Mouse (Mus musculus) liver, embryonic 16.5 days (tissue): ENCODE results near the gene Tex29. TPM values are rescaled to one million over a fixed set of nuclear protein-coding genes. Genes with fewer than 3 reads are reported as not detected.

Source experiments
- ATAC-seq: fragments of 200-750 bp; cut with Nextera tagmentation; 2 replicates; pipeline ENCODE4 v1.8.0; 2017; ENCODE audit warnings: low read depth, mild to moderate bottlenecking, moderate number of reproducible peaks, moderate library complexity
- H3K27ac ChIP-seq: fragments of 300-500 bp; sonication (generic); 2 replicates; pipeline ENCODE4 v1.5.1; 2014; ENCODE audit warnings: mild to moderate bottlenecking, low read length
- H3K27me3 ChIP-seq: fragments of 300-500 bp; sonication (generic); 2 replicates; pipeline ENCODE4 v1.6.1; 2014; ENCODE audit warnings: low read depth, low read length, mixed read lengths; ENCODE audit not compliant: control insufficient read depth, insufficient read depth
- H3K36me3 ChIP-seq: fragments of 300-500 bp; sonication (generic); 2 replicates; pipeline ENCODE4 v1.6.1; 2014; ENCODE audit warnings: mild to moderate bottlenecking; ENCODE audit not compliant: control insufficient read depth, insufficient read depth
- H3K4me1 ChIP-seq: fragments of 300-500 bp; sonication (generic); 2 replicates; pipeline ENCODE4 v1.6.1; 2014; ENCODE audit warnings: low read depth, low read length, mixed read lengths; ENCODE audit not compliant: control insufficient read depth
- H3K4me2 ChIP-seq: fragments of 300-500 bp; sonication (generic); 2 replicates; pipeline ENCODE4 v1.6.1; 2014; ENCODE audit warnings: low read depth, low read length, mixed read lengths
- H3K4me3 ChIP-seq: fragments of 300-500 bp; sonication (generic); 2 replicates; pipeline ENCODE4 v1.5.1; 2014; ENCODE audit warnings: low read depth, mild to moderate bottlenecking, low read length
- H3K9ac ChIP-seq: fragments of 300-500 bp; sonication (generic); 2 replicates; pipeline ENCODE4 v1.6.1; 2014; ENCODE audit warnings: low read depth, low read length
- H3K9me3 ChIP-seq: fragments of 300-500 bp; sonication (generic); replicated peaks from 2 replicates; pipeline ENCODE4 v1.6.1; 2016; ENCODE audit warnings: low read length; ENCODE audit not compliant: control insufficient read depth
- WGBS: fragments of 180-500 bp; shearing (Covaris S2); extraction: QIAGEN DNeasy Blood & Tissue Kit; methylation state at CpG from one replicate; pipeline ENCODE4 v1.1.7; 2014; ENCODE audit not compliant: insufficient replicate concordance; 5-methylcytosine and 5-hydroxymethylcytosine counted together
- polyA plus RNA-seq: library from polyadenylated mRNA; unstranded; fragments of >200 nt; fragmentation: Nextera tagmentation; extraction: Ambion mirVana; gene quantifications from 2 replicates; pipeline ENCODE4 v1.2.1, GENCODE M21; 2015

The Tex29 gene
- polyA plus RNA-seq, 1 experiment from 2014 or later, result not detected

DNA sequence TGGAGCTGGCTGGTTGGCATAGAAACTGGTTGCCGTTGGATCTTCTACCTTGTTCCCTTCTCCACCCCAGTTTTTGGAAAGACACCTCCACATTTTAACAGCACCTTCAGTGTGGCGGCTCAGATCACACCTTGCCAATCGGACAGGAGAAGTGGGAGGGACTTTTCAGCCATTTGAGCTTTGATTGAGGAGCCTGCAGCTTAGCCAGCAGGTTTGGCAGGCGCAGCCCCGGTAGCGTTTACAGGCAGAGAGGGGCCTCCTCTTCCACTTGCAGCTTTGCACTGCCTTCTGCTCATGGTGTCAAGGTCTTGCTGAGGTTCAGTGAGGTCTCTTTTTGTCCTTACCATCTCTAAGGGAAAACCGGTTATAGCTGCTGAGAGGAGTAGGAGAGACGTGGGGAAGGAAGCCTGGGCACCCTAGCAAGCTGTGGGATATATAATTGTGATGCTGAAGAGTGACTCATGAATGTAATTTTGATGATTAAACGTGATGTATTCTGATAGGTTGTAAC is 17.7 kb upstream of the Tex29 start:
- H3K4me1 ChIP-seq, result no peaks in the 10 kb centered on the region
- H3K4me2 ChIP-seq, result no peak overlapping the region
- 72% methylated on average over 9 of the region's 9 CpGs for WGBS
- no peak overlapping the region for H3K27ac ChIP-seq
- no peak for ATAC-seq
- H3K9ac ChIP-seq, result no peak overlapping the region
- H3K4me3 ChIP-seq, result no peak overlapping the region
- no peaks in the 10 kb centered on the region for H3K9me3 ChIP-seq
- H3K27me3 ChIP-seq, result no peaks in the 10 kb centered on the region
- peaks cover 10% of the 10 kb centered on the region for H3K36me3 ChIP-seq

DNA sequence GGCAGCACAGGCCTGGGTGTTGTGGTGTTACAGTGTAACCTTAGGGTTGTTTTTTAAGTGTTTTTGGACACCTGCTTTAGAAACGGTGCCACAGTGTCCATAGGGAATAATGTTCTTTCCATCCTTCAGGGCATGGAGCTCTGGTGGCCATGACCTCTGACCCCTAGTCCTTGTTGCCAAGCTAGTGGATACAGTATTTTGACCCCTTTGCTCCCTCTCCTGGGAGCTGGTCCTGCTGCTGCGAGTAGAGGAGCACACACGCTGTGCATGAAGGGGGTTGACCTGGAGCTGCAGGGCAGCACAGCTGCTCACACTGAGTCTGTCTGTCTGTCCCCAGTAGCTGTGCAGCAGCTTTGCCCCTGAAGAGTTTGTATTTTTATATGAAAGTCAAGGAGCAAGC is 14.5 kb upstream of the Tex29 start:
- H3K27ac ChIP-seq, result no peak overlapping the region
- peak; percentile 63; the same call in 1 of the 2 replicates for ATAC-seq
- no peaks in the 10 kb centered on the region for H3K4me1 ChIP-seq
- H3K9me3 ChIP-seq, result no peaks in the 10 kb centered on the region
- no peak overlapping the region for H3K9ac ChIP-seq
- H3K36me3 ChIP-seq, result no peaks in the 10 kb centered on the region; the same call in 1 of the 2 replicates
- no peak overlapping the region for H3K4me3 ChIP-seq
- no peak overlapping the region for H3K4me2 ChIP-seq
- 62% methylated on average over 3 of the region's 3 CpGs for WGBS
- H3K27me3 ChIP-seq, result no peaks in the 10 kb centered on the region

DNA sequence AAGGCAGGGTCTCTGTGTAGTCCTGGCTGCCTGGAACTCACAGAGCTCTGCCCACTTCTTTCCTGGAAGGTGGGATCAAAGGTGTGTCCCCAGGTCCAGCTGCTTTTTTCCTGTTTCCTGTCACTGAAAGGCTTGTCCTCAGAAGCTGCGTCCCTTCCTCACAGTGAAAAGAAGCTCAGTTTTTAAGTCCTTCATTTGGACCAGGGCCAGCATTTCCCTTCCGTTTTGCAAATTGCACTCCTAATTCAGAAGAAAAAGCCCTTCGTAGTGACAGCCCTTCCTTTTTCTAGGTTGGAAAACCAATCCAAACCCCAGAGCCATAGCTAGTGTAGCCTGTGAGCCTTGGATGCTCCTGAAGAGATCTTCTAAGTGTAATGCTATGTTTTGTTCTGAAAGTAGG is 13.0 kb upstream of the Tex29 start:
- no peak overlapping the region for H3K27ac ChIP-seq
- WGBS, result 67% methylated on average over 3 of the region's 3 CpGs
- no peaks in the 10 kb centered on the region for H3K27me3 ChIP-seq
- no peaks in the 10 kb centered on the region for H3K4me1 ChIP-seq
- H3K36me3 ChIP-seq, result no peaks in the 10 kb centered on the region
- no peaks in the 10 kb centered on the region for H3K9me3 ChIP-seq
- no peak overlapping the region for H3K9ac ChIP-seq
- ATAC-seq, result no peak
- no peak overlapping the region for H3K4me3 ChIP-seq
- no peak overlapping the region for H3K4me2 ChIP-seq

DNA sequence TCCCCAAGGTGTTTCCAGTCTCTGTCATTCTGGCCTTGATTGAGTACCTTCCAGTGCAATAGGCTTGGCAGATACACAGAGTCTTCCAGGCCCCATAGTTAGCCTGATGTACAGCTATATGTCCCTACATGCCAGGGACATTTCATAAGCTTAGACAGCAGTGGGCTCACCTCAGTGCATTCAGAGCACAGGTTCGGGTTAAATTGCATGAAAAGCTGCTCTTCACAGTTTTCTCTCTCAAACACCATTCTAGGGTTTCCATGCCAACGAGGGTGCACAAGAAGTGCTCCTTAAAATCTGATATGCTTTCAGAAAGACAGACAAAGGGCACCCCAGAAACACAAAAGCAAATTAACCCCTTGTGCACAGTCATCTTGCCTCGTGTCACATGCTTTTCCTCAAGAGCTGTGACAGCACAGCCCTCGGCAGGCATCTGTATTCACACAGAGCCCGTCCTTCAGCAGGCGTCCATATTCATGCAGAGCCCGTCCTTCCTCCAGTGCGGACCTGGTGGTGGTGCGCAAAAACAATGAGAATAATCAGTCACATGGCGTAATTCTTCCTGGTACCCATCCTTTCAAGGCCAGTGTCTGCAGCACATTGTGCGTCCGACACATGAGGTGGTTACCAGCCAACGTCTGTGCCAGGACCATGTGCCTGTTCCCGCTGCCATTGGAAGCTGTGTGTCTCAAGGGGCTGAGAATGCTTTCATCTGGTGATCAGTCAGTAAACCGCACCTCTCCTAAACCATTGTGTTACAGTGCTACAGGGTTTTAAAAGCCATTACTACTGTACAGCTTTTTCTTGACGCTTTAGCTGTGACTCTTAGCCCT is 9.8 kb upstream of the Tex29 start:
- 72% methylated on average over 16 of the region's 16 CpGs for WGBS
- no peak overlapping the region for H3K9ac ChIP-seq
- H3K36me3 ChIP-seq, result peaks cover 5% of the 10 kb centered on the region; the same call in 1 of the 2 replicates
- no peak overlapping the region for H3K4me3 ChIP-seq
- H3K27me3 ChIP-seq, result no peaks in the 10 kb centered on the region
- no peak overlapping the region for H3K27ac ChIP-seq
- H3K4me2 ChIP-seq, result no peak overlapping the region
- ATAC-seq, result no peak
- H3K4me1 ChIP-seq, result no peaks in the 10 kb centered on the region
- no peaks in the 10 kb centered on the region for H3K9me3 ChIP-seq

DNA sequence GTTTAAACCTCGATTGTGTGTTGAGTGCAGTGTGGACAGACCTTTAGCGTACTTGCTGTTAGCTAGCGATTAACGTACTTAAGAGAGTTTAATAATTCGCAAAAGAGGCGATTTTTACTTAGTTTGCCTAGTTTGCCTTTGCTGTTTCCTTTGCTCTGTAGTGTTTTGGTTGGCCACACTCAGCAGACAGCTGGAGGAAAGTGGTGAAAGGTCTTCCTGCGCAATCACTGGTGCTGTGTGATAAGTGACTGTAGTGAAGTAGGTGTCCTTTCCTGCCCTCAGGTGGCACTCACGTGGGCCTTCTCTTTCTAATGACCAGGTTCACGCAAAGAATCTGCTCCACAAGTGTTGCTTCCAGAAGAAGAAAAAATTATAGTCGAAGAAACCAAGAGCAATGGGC is 9.1 kb upstream of the Tex29 start:
- no peak overlapping the region for H3K4me3 ChIP-seq
- WGBS, result 57% methylated on average over 10 of the region's 10 CpGs
- H3K4me2 ChIP-seq, result no peak overlapping the region
- no peak overlapping the region for H3K27ac ChIP-seq
- ATAC-seq, result peak; percentile 53; the same call in 1 of the 2 replicates
- H3K9me3 ChIP-seq, result no peaks in the 10 kb centered on the region
- no peaks in the 10 kb centered on the region for H3K27me3 ChIP-seq
- no peaks in the 10 kb centered on the region for H3K4me1 ChIP-seq
- peaks cover 5% of the 10 kb centered on the region; the same call in 1 of the 2 replicates for H3K36me3 ChIP-seq
- no peak overlapping the region for H3K9ac ChIP-seq

DNA sequence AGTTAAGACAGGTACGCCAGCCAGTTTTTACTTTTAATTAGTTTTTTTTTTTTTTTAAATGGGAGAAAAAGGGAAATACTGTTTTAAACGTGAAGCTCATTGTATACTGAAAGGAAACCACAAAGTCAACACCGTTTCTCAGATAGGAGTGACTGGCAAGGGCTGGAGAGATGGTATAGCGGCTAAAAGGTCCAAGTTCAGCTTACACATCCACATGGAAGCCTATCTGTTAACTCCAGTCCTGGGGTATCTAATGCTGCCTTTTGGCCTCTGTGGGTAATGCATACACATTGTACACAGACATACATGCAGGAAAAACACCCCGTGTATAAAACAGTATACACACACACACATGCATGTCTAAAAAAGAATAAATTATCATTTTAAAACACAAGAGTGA is 8.3 kb upstream of the Tex29 start:
- Histone ChIP-seq H3K9me3 (no peaks in the 10 kb centered on the region), H3K27me3 (no peaks in the 10 kb centered on the region), H3K36me3 (peaks cover 5% of the 10 kb centered on the region; the same call in 1 of the 2 replicates), H3K4me1 (no peaks in the 10 kb centered on the region), H3K4me2 (no peak overlapping the region), H3K4me3 (no peak overlapping the region), H3K27ac (no peak overlapping the region), H3K9ac (no peak overlapping the region)
- ATAC-seq, result no peak
- 24% methylated on average over 5 of the region's 5 CpGs for WGBS

DNA sequence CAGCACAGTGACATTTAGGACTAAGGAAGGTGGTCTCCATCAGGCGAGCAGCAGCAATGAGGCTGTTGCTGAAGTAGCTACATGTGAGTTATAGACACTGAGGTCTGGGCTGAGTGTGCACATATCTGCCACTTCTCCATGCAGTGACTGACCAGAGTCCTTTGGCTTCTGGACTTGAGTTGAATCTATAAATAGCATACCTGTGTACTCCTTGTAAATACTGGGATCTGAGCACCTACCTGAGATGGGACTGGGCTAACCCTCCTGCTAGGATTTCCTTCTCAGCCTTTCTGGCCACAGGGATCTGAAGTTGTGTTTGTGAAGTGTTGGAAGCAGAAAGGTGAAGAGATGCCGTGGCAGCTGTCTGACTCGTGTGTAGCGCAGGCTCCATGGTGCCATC is 7.1 kb upstream of the Tex29 start:
- H3K4me3 ChIP-seq, result no peak overlapping the region
- no peaks in the 10 kb centered on the region for H3K27me3 ChIP-seq
- no peak overlapping the region for H3K27ac ChIP-seq
- ATAC-seq, result no peak
- 71% methylated on average over 4 of the region's 4 CpGs for WGBS
- H3K9me3 ChIP-seq, result no peaks in the 10 kb centered on the region
- H3K36me3 ChIP-seq, result peaks cover 5% of the 10 kb centered on the region; the same call in 1 of the 2 replicates
- H3K4me1 ChIP-seq, result no peaks in the 10 kb centered on the region
- no peak overlapping the region for H3K9ac ChIP-seq
- H3K4me2 ChIP-seq, result no peak overlapping the region

DNA sequence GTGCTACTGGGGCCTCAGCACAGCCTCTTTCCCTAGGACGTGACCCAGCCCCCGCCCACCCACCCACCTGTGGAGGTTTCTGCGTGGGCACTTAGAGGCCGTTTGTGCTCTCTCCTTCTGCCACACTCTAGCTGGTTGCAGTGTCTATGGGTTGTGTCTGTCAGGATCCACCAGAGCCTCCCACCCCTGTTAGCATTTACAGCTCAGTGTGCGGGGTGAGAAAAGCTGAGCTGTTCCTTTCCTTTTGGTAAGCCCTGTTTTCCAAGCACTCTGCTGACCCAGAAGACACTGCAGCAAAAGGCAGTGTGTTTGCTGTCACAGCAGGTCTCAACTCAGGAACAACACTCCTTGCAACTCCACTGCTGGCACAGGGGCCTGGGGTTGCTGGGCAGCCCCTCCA is 6.1 kb upstream of the Tex29 start:
- WGBS, result 75% methylated on average over 5 of the region's 5 CpGs
- no peak overlapping the region for H3K27ac ChIP-seq

DNA sequence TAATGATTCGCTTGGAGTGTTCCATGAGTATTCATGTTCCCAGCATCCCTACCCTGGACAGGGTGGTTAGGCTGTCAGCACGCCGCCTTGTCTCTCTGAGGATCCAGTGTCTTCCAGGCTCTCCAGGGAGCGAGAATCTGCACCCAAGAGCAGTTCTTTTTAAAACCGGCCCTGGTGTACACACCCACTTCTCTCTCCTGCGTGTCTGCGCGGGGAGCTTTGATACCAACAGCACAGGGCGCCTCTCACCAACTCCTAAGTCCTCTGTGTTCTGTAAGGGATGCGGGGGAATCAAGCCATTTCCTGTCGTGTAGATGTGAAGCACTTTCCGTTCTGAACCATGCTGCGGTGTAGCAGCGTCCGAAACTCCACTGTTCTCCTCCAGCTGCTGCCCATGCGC is 5.6 kb upstream of the Tex29 start:
- H3K27me3 ChIP-seq, result no peaks in the 10 kb centered on the region
- H3K9ac ChIP-seq, result no peak overlapping the region

More for the DNA sequence above, 6.1 kb upstream of the Tex29 start:
- H3K4me3 ChIP-seq, result no peak overlapping the region
- ATAC-seq, result no peak
- no peak overlapping the region for H3K9ac ChIP-seq
- H3K4me2 ChIP-seq, result no peak overlapping the region
- H3K27me3 ChIP-seq, result no peaks in the 10 kb centered on the region
- no peaks in the 10 kb centered on the region for H3K4me1 ChIP-seq
- no peaks in the 10 kb centered on the region for H3K9me3 ChIP-seq
- peaks cover 5% of the 10 kb centered on the region; the same call in 1 of the 2 replicates for H3K36me3 ChIP-seq

More for the DNA sequence above, 5.6 kb upstream of the Tex29 start:
- Histone ChIP-seq H3K4me2 (no peak overlapping the region), H3K4me1 (no peaks in the 10 kb centered on the region), H3K4me3 (no peak overlapping the region), H3K36me3 (peaks cover 5% of the 10 kb centered on the region; the same call in 1 of the 2 replicates), H3K27ac (no peak overlapping the region), H3K9me3 (no peaks in the 10 kb centered on the region)
- WGBS, result 81% methylated on average over 16 of the region's 16 CpGs
- ATAC-seq, result no peak
